Mouse (Mus musculus) kidney, adult 10 weeks (tissue): Measurements from ENCODE around the gene Ift27. TPM values are rescaled to one million over a fixed set of nuclear protein-coding genes. Genes with fewer than 3 reads are reported as not detected.

Experiments
- polyA plus RNA-seq: library from polyadenylated mRNA; stranded (reverse); fragments of 350-450 nt; fragmentation: Illumina TruSeq; extraction: RNeasy Lipid Tissue Mini Kit (QIAGEN cat#74804); gene quantifications from one replicate; pipeline ENCODE4 v1.2.3, GENCODE M21; 2014; ENCODE audit warnings: low read depth, low replicate concordance

Ift27 gene
- polyA plus RNA-seq: 5.6 TPM

DNA sequence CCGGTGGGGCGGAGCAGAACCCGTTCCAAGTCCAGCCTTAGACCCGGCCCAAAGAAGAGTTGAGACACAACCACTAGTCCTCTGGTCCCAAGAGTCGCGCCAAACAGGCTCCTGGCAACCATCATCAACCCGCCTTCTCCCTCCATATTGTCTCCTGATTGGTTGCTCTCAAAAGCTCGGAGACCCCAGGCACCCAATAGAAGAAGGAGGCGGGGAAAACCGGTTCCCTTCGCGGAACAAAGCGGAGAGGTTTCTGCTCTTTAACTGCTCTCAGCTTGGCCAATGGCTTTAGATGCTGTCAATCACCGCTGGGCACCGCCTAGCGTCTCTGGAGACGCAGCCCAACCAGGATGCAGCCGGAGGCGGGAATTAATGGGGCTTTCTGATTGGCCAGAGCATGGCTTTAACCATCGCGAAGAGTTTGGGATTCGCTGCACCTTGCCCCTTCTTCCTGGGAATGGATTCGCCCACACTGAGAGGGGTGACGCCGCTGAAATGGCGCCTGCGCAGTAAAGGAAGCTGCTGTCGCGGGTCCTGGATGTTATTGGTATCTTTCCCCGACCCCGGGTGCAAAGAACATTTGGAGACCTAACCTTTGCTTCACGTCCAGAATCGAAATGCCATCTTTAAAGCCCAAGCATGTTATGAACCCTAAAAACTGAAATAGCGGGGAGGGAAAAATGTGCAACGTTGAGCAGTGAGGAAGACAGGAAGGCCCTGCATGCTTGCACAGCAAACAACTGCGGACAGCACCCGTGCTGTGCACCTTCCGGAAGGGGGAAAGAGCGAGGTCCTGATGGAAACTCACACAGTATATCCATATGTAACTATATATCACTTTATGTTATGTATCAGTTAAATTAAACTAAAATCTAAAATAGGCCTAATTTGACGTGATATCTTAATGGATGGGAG lies at the start of gene Ift27:
TSS of gene Ift27 (minus strand) at position 136 of the 915 bp plus-strand sequence.

DNA sequence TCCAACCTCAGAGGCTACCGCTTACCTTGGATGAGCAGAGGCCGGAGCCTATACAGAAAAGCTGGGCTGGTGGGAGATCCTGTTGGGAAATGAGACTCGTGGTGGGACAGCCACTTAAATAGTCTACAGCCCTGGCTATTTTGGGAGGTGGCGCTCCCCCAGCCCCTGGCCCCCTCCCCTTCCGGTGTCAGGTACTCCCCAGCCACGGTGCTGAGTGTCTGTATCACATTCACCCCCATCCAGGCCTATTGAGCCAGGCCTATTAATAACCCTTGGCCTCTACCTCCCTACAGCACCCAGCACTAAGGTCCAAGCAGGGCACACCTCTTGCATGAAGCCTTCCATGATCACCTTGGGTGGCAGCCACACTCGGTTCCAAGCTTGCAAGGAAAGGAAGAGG lies 32.4 kb upstream of the Ift27 start, which contains the start of gene Pvalb:
TSS of gene Pvalb (minus strand) at position 89 of the 400 bp plus-strand sequence.

DNA sequence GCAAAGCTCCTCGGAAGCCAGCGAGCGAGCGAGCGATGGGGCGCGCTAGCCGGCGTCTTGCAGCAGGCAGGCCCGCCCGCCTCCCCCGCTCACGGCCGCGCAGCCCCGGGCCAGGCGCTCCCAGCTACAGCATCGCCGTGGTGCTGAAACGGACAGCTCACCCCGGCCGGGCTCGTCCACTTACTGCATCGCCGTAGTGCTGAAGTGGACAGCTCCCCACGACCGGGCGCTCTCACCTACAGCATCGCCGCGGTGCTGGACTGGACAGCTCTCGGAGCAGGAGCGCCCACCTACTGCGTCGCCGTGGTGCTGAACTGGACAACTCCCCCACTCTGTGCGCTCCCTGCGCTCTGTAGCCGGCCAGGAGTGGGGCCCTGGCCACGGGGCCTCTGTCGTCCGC lies 54.2 kb downstream of the Ift27 start, which contains the start of gene Cacng2:
TSS of gene Cacng2 (minus strand) at position 325 of the 400 bp plus-strand sequence.

Other genes starting within 250 kb of the Ift27 start
- gene Txn2, start 245.1 kb downstream of the Ift27 start, polyA plus RNA-seq: 71.3 TPM
- 3.2 TPM for gene Foxred2, start 217.4 kb downstream of the Ift27 start, polyA plus RNA-seq
- 15.1 TPM for gene Eif3d, start 203.3 kb downstream of the Ift27 start, polyA plus RNA-seq
- gene Cacng2, start 54.1 kb downstream of the Ift27 start, polyA plus RNA-seq: not detected
- gene Pvalb, start 32.3 kb upstream of the Ift27 start, polyA plus RNA-seq: 11.3 TPM
- not detected for gene Ncf4, start 70.7 kb upstream of the Ift27 start, polyA plus RNA-seq
- gene Csf2rb2, start 131.6 kb upstream of the Ift27 start, polyA plus RNA-seq: 0.69 TPM
- 0.69 TPM for gene Csf2rb, start 151.6 kb upstream of the Ift27 start, polyA plus RNA-seq
- gene Tex33, start 221.8 kb upstream of the Ift27 start, polyA plus RNA-seq: not detected
- gene Tst, start 231.8 kb upstream of the Ift27 start, polyA plus RNA-seq: 1.7 TPM
- gene Mpst, start 232.3 kb upstream of the Ift27 start, polyA plus RNA-seq: 3.1 TPM